Mouse (Mus musculus) embryonic facial prominence, embryonic 13.5 days (tissue): ENCODE data around the gene Creb3l1. TPM values are rescaled to one million over a fixed set of nuclear protein-coding genes. Genes with fewer than 3 reads are reported as not detected.

ENCODE experiments used
- ATAC-seq: fragments of 200-750 bp; cut with Nextera tagmentation; 2 replicates; pipeline ENCODE4 v1.8.0; 2017; ENCODE audit warnings: low read depth; ENCODE audit not compliant: insufficient number of reproducible peaks, insufficient read depth, low FRiP score, low TSS enrichment
- H3K27ac ChIP-seq: fragments of 300-500 bp; sonication (generic); 2 replicates; pipeline ENCODE4 v1.5.1; 2015; ENCODE audit warnings: moderate library complexity, mild to moderate bottlenecking, inconsistent platforms
- H3K27me3 ChIP-seq: fragments of 300-500 bp; sonication (generic); 2 replicates; pipeline ENCODE4 v1.6.1; 2015; ENCODE audit warnings: mild to moderate bottlenecking, inconsistent platforms
- H3K36me3 ChIP-seq: fragments of 300-500 bp; sonication (generic); 2 replicates; pipeline ENCODE4 v1.6.1; 2015; ENCODE audit warnings: mild to moderate bottlenecking, inconsistent platforms
- H3K4me1 ChIP-seq: fragments of 300-500 bp; sonication (generic); 2 replicates; pipeline ENCODE4 v1.6.1; 2015; ENCODE audit warnings: inconsistent platforms
- H3K4me2 ChIP-seq: fragments of 300-500 bp; sonication (generic); 2 replicates; pipeline ENCODE4 v1.6.1; 2015; ENCODE audit warnings: moderate library complexity, mild to moderate bottlenecking, inconsistent platforms
- H3K4me3 ChIP-seq: fragments of 300-500 bp; sonication (generic); 2 replicates; pipeline ENCODE4 v1.5.1; 2015; ENCODE audit warnings: mild to moderate bottlenecking, inconsistent platforms
- H3K9ac ChIP-seq: fragments of 300-500 bp; sonication (generic); 2 replicates; pipeline ENCODE4 v1.6.1; 2015; ENCODE audit warnings: mild to moderate bottlenecking, inconsistent platforms
- H3K9me3 ChIP-seq: fragments of 300-500 bp; sonication (generic); 2 replicates; pipeline ENCODE4 v1.6.1; 2016; ENCODE audit warnings: inconsistent platforms
- WGBS: fragments of 180-500 bp; shearing (Covaris S2); methylation state at CpG from one replicate; pipeline ENCODE4 v1.1.7; 2015; ENCODE audit warnings: mixed read lengths; 5-methylcytosine and 5-hydroxymethylcytosine counted together
- polyA plus RNA-seq: library from polyadenylated mRNA; unstranded; fragments of >200 nt; fragmentation: Nextera tagmentation; extraction: Ambion mirVana; gene quantifications from 2 replicates; pipeline ENCODE4 v1.2.1, GENCODE M21; 2015

Gene Creb3l1
- polyA plus RNA-seq = 11.6 and 13.4 TPM in 2 replicates

DNA sequence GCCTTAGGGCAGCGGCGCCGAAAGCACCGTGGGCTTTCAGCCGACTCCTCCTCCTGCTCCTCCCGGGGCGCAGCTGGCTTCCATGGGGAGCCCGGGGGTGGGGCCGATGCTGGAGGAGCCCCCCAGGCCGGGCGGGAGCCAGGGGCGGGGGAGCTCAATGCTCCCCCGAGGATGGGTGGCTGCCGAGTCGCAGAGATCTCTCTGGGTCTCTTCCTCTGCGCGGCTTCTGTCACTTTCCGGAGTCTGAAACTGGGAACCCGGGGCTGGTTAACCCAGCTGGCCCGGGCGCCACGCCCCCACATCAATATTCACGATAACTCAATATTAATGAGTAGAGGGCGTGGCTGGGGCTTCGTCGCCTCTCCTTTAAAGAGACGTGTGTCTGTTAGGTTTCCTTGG is at the start of gene Creb3l1:
Gene Creb3l1, minus strand, starts transcription at position 229 of the 399 bp plus-strand sequence.
- Histone ChIP-seq H3K4me3 (peak within 1 kb of the TSS; percentile 66), H3K27me3 (peaks cover 21% of the 10 kb centered on the region), H3K4me2 (peak within 1 kb of the TSS; percentile 92), H3K4me1 (peaks cover 30% of the 10 kb centered on the region), H3K9ac (peak within 1 kb of the TSS; percentile 79), H3K36me3 (no peaks in the 10 kb centered on the region), H3K9me3 (no peaks in the 10 kb centered on the region), H3K27ac (peak within 1 kb of the TSS; percentile 67)
- under 1% methylated on average over 23 of the region's 27 CpGs for WGBS
- 0 out of 2 replicates have a peak, but pooled peaks have one; percentile 10 for ATAC-seq

DNA sequence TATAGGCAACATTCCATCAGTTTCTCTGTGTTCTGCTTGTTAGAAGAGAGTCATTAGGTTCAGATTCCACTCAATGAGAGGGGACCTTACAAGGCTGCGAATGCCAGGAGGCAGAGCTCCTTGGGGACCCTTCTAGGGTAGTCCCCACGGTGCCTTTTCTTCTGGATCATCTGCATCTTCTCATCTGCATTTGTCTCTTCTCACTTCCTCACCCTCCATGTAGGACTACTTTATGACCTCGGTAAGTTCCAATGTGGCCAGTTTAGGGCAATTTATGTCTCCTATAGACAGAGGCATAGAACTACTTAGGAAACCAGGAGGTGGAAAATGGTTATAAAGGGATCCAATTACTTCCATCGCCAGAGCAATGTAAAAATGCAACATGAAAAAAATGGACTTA is 46.8 kb upstream of the Creb3l1 start:
- WGBS = 74% methylated on average over 4 of the region's 4 CpGs
- Histone ChIP-seq H3K4me3 (no peak overlapping the region), H3K9me3 (no peaks in the 10 kb centered on the region), H3K27me3 (no peaks in the 10 kb centered on the region), H3K4me2 (no peak overlapping the region), H3K27ac (no peak overlapping the region), H3K9ac (no peak overlapping the region), H3K4me1 (no peaks in the 10 kb centered on the region), H3K36me3 (no peaks in the 10 kb centered on the region)
- ATAC-seq = no peak

DNA sequence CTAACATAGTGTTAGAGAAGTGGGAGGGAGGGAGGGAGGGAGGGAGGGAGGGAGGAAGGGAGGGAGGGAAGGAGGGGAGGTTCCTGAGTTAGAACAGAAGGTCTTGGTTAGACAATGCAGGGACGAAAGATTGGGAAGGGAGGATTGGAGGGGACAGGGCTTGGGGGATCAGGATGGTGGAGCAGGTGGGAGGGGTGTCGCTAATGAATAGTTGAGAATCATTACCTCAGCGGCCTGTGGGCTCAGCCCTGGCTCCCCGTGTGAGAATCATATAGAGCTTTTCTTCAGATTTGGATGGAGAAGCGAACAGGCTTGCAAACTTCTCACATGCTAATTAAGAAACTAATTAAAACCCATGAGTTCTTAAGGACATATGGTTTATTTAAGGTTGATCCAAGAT is 45.3 kb upstream of the Creb3l1 start:
- no peaks in the 10 kb centered on the region for H3K4me1 ChIP-seq
- H3K4me2 ChIP-seq = no peak overlapping the region
- no peaks in the 10 kb centered on the region for H3K27me3 ChIP-seq
- H3K27ac ChIP-seq = no peak overlapping the region
- no peak overlapping the region for H3K9ac ChIP-seq
- no peaks in the 10 kb centered on the region for H3K9me3 ChIP-seq
- H3K36me3 ChIP-seq = no peaks in the 10 kb centered on the region
- ATAC-seq = no peak
- no peak overlapping the region for H3K4me3 ChIP-seq
- WGBS = 71% methylated on average over 5 of the region's 5 CpGs

DNA sequence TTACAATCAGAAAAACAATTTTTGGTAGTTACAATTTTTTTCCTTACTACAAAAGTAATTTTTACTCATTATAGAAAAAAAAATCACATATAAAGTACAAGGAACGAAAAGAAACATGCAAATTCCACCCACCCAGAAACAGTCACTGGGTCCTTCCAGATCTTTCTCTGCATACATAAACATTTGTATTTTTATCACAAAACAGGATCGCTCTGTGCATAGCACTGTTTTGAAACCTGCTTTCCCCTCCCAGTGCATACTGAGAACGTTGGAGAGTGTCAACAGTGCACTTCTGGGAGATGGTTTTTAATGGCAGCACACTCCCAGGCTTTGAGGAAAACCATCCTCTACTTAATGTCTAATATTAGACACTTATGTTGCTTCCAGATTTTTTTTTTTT is 43.3 kb upstream of the Creb3l1 start:
- H3K4me3 ChIP-seq = no peak overlapping the region
- H3K9me3 ChIP-seq = no peaks in the 10 kb centered on the region
- no peaks in the 10 kb centered on the region for H3K27me3 ChIP-seq
- ATAC-seq = no peak
- H3K9ac ChIP-seq = no peak overlapping the region
- H3K4me1 ChIP-seq = no peaks in the 10 kb centered on the region
- H3K27ac ChIP-seq = no peak overlapping the region
- 70% methylated on average over 3 of the region's 3 CpGs for WGBS
- no peak overlapping the region for H3K4me2 ChIP-seq
- no peaks in the 10 kb centered on the region for H3K36me3 ChIP-seq

DNA sequence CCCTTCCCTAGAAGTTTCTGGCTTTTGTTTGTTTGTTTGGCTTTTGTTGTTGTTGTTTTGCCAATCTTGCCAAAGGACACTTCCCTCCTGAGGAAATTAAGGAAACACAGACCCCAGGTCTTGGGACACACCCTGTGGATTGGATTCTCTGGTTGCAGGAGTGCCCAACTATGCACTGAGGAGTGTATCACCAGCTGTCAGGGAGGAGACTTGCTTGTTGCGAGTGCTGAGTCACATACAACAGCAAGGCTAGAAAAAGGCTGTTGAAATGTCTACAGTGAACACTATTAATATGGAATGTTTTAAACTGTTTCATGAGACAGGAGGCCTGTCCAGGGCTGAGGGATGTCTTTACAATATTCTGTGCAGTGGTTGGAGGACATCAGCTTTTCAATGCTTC is 42.6 kb upstream of the Creb3l1 start:
- Histone ChIP-seq H3K27me3 (0 out of 2 replicates have a peak, but pooled peaks cover 2% of the 10 kb centered on the region), H3K4me3 (no peak overlapping the region), H3K9me3 (no peaks in the 10 kb centered on the region), H3K4me1 (no peaks in the 10 kb centered on the region), H3K27ac (no peak overlapping the region), H3K9ac (no peak overlapping the region), H3K4me2 (no peak overlapping the region), H3K36me3 (no peaks in the 10 kb centered on the region)
- ATAC-seq = no peak
- WGBS = 55% methylated on average over 1 of the region's 1 CpGs

DNA sequence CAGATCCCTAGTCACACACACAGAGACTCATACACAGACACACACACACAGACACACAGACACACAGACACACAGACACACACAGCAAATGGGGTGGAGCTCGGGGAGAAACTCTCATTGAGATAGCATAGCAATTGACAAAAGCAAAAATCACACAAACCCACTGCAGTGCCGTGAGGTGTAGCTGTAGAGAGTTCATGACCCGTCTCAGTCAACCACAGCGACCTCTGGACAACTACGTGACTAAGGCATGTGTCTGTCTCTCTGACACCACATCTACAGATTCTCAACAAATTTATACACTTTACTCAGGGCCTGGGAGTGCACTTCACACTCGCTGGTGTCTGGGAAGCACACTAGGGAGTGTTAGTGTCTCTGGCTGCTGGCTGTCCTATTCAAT is 41.6 kb upstream of the Creb3l1 start:
- H3K27ac ChIP-seq = no peak overlapping the region
- no peaks in the 10 kb centered on the region for H3K9me3 ChIP-seq
- H3K9ac ChIP-seq = no peak overlapping the region
- no peak for ATAC-seq
- 75% methylated on average over 6 of the region's 6 CpGs for WGBS
- H3K4me2 ChIP-seq = no peak overlapping the region
- H3K4me1 ChIP-seq = no peaks in the 10 kb centered on the region
- H3K4me3 ChIP-seq = no peak overlapping the region
- H3K27me3 ChIP-seq = peaks cover 10% of the 10 kb centered on the region
- H3K36me3 ChIP-seq = no peaks in the 10 kb centered on the region

DNA sequence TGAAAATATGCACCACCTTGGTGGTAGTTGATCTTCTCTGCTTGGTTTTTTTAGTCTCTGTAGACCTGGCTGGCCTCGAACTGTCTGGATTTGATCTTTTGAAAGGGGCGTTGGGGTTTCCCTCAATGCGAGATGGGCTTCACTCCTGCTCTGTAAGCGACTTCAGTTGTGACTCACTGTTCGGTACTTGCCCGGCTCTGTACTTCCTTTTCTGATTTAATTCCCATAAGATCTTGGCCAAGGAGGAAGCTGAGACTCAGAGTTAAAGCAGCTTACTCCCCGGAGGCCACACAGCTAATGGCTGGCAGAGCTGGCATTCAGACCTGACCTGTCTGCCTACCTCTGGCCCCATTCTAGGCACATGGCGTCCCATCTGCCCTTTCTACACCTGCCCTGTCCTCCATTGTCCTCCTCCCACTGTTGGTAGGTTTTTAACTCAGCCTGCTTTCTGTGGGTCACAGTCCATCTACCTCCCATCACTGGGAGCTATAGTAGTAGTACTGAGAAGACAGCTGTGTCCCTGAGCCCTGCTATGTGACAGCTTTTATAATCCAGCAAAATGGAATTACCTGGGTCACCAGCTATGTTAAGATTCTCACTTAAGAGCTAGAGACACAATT is 41.1 kb upstream of the Creb3l1 start:
- no peak for ATAC-seq
- H3K4me2 ChIP-seq = no peak overlapping the region
- 78% methylated on average over 8 of the region's 8 CpGs for WGBS
- H3K9me3 ChIP-seq = no peaks in the 10 kb centered on the region
- H3K36me3 ChIP-seq = no peaks in the 10 kb centered on the region
- H3K9ac ChIP-seq = no peak overlapping the region
- H3K4me1 ChIP-seq = no peaks in the 10 kb centered on the region
- H3K4me3 ChIP-seq = no peak overlapping the region
- H3K27me3 ChIP-seq = peaks cover 15% of the 10 kb centered on the region
- no peak overlapping the region for H3K27ac ChIP-seq

DNA sequence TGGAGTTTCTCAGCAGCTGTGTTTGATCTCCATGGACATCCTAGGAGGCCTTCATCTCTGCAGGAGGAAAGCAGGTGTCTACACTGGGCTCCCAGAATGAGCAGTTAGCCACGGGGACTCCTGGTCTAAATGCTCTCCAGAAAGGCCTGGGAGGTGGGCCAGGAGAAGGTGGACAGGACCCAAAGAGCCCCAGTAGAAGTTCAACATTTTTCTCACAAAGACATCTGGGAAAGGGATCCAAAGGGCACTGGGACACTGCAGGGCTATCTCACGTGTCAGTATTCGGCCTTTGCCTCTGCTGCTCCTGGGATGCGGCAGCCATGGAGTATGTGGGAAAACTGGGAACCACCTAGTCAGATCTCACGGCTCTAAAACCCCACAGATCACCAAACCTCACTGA is 38.8 kb upstream of the Creb3l1 start:
- ATAC-seq = no peak
- Histone ChIP-seq H3K4me3 (no peak overlapping the region), H3K4me2 (no peak overlapping the region), H3K9me3 (no peaks in the 10 kb centered on the region), H3K36me3 (no peaks in the 10 kb centered on the region), H3K9ac (no peak overlapping the region), H3K27ac (no peak overlapping the region), H3K27me3 (peaks cover 34% of the 10 kb centered on the region), H3K4me1 (peaks cover 20% of the 10 kb centered on the region)
- WGBS = 59% methylated on average over 5 of the region's 5 CpGs

DNA sequence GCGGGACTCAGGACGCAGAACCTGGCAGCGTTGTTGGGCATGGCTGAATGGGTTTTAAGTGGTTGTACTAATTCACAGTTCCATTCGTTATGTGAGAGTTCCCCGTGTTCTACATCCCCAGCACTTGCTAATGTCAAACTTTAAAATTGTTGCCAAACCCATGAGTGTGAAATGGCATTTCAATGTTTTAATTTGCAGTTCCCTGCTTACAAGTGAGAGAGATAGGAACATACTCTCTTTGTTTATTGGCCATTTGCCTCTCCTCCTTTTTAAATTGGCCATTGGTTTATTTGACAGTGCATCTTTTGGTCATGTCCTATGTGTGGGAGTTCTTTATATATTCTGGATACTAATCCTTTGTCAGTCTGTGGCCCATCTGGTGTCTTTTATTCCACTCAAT is 37.0 kb upstream of the Creb3l1 start:
- H3K27me3 ChIP-seq = peaks cover 37% of the 10 kb centered on the region
- H3K9me3 ChIP-seq = no peaks in the 10 kb centered on the region
- H3K36me3 ChIP-seq = no peaks in the 10 kb centered on the region
- WGBS = 81% methylated on average over 5 of the region's 5 CpGs
- no peak overlapping the region for H3K27ac ChIP-seq
- no peak overlapping the region for H3K4me2 ChIP-seq
- H3K9ac ChIP-seq = no peak overlapping the region
- H3K4me1 ChIP-seq = peaks cover 33% of the 10 kb centered on the region
- H3K4me3 ChIP-seq = no peak overlapping the region
- no peak for ATAC-seq

DNA sequence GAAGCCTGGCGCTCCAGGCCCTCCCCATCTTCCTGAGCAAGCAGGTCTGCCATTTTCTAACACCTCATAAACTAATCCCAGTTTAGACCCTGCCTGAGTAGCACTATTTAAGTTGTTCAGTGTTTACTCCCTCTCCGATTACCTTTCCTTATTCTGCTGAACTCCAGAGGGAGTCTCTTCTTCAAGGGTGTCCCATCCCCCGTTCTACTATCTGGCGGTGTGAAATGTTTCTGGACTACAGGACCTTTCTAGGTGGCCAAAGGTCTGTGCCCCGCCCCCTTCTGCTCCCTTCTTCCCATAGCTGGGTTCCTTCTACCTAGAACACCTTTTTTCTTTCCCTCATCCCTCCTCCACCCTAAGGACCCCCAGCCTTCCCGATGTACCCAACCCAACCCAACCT is 36.0 kb upstream of the Creb3l1 start:
- Histone ChIP-seq H3K9ac (no peak overlapping the region), H3K36me3 (no peaks in the 10 kb centered on the region), H3K4me1 (peaks cover 41% of the 10 kb centered on the region), H3K4me3 (peak overlapping the region; percentile 66), H3K9me3 (no peaks in the 10 kb centered on the region), H3K27ac (no peak overlapping the region), H3K27me3 (peaks cover 37% of the 10 kb centered on the region), H3K4me2 (peak overlapping the region; percentile 99)
- WGBS = 15% methylated on average over 6 of the region's 6 CpGs
- ATAC-seq = no peak

DNA sequence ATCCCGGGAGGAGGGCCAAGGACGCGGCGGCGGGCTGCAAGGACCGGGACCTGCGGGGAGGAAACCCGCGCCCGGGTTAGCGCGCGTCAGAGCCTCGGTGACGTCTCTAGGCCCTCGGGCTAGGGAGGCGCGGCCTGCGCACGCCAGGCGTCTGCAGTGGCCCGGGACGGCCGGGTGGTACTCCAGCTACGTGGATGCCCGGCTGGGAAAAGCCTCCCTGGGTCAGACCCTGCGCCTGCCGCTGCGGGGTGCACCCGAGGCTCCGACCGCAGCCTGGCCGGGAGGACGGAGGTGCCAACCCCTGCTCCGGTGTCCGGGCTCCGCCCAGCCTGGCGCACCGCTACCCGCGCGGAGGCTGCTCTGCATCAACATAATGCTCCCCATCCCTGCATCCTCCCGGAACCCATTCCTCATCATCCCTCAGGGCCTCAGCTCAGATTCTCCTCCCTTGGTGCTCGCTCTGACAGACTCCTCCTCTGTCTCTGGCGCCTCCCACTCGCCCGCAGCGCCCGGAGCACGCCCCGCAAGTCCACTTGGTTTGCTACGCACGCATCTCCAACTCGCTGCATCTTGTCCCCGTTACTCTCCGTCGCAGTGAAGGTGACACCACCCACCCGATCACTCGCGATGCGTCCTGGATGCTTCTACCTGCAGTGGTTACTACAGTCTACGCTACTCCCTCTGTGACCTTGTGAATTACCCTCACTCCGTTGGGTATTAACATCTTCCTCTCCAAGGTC is 35.3 kb upstream of the Creb3l1 start:
- Histone ChIP-seq H3K9me3 (no peaks in the 10 kb centered on the region), H3K4me2 (peak overlapping the region; percentile 99), H3K27me3 (peaks cover 37% of the 10 kb centered on the region), H3K4me3 (peak overlapping the region; percentile 66), H3K4me1 (peaks cover 43% of the 10 kb centered on the region), H3K9ac (peak overlapping the region; percentile 73), H3K27ac (no peak overlapping the region), H3K36me3 (no peaks in the 10 kb centered on the region)
- under 1% methylated on average over 62 of the region's 63 CpGs for WGBS
- ATAC-seq = peak; percentile 62

DNA sequence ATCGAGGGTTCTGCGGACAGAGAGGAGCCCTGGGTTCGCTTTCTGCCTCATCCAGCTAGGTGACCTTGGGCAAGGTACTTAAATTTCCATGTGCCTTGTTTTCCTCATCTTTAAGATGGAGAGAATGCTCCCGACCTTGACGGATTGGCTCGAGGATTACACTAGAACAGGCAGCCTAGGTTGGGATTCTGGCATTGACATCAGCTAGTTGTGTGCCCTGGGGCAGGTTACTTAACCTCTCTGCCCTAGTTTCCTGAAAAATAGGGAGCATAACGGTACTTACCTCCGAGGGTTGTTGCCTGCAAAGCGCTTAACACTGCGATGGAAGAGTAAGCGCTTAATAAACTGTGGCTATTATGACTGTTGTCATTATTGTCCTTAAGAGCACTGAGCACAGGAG is 34.6 kb upstream of the Creb3l1 start:
- Histone ChIP-seq H3K4me2 (peak overlapping the region; percentile 99), H3K4me1 (peaks cover 44% of the 10 kb centered on the region), H3K27ac (no peak overlapping the region), H3K9ac (peak overlapping the region; percentile 73), H3K36me3 (no peaks in the 10 kb centered on the region), H3K9me3 (no peaks in the 10 kb centered on the region), H3K27me3 (peaks cover 37% of the 10 kb centered on the region), H3K4me3 (peak overlapping the region; percentile 66)
- 2% methylated on average over 11 of the region's 11 CpGs for WGBS
- ATAC-seq = no peak
